Mouse (Mus musculus): ENCODE results near the gene Wdpcp. TPM values are rescaled to one million over a fixed set of nuclear protein-coding genes. Genes with fewer than 3 reads are reported as not detected.
A peak's percentile ranks its signal among the peaks of the same experiment; 100 is the strongest.

Wdpcp gene
- polyA plus RNA-seq, 1 experiment from 2014 or later, result 11.8 TPM

DNA sequence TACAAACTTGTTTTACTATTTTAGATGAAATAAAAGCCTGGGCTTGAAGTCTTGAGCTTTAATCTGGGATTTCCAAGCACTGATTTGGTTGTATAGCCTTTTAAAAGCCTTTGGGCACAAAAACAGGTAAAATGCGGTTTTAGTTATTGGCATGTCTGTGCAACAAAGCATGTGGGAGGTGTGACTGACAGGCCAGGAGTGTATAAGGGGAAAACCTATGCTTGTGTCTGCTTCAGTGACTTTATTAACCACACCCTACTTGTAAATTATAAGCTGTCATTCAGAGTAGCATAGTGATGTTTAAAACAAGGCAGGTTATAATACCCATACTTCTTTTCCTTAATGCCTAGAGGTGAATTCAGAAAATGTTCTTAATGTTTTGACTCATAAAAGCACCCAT is 254.5 kb downstream of the Wdpcp start:
- Histone ChIP-seq H3K4me1 (0 out of 2 replicates have a peak, but pooled peaks cover 3% of the 10 kb centered on the region), H3K27ac (no peak overlapping the region), H3K36me3 (no peaks in the 10 kb centered on the region), H3K4me3 (replicated peaks) (no peak overlapping the region), H3K27me3 (no peaks in the 10 kb centered on the region), H3K9ac (no peak overlapping the region), H3K4me2 (no peak overlapping the region), H3K9me3 (replicated peaks) (no peaks in the 10 kb centered on the region)
- WGBS, result 61% methylated on average over 1 of the region's 1 CpGs
- ATAC-seq (replicated peaks; ENCODE audit: low FRiP score), result no peak

DNA sequence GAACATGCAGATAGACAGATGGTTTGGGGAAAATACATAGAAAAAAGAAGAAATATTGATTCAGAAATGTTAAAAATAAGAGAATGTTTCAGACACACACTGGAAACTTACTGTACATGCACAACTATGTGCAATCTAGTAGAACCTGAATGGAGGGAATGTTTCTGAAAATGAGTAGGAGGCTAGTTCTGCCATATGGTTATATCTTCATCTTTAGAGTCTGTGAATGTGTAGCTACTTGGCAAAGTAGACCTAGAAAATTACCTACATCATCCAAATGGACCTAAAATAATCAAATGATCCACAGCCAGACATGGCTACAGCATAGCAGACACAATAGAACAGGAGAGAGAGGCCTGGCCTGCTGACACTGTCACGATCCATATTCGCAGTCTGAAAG is 275.0 kb downstream of the Wdpcp start:
- Histone ChIP-seq H3K4me2 (no peak overlapping the region), H3K4me3 (replicated peaks) (no peak overlapping the region), H3K27ac (no peak overlapping the region), H3K9ac (no peak overlapping the region), H3K4me1 (no peaks in the 10 kb centered on the region), H3K9me3 (replicated peaks) (no peaks in the 10 kb centered on the region), H3K36me3 (no peaks in the 10 kb centered on the region), H3K27me3 (no peaks in the 10 kb centered on the region)
- no peak for ATAC-seq (replicated peaks; ENCODE audit: low FRiP score)
- WGBS, result 92% methylated on average over 2 of the region's 2 CpGs

DNA sequence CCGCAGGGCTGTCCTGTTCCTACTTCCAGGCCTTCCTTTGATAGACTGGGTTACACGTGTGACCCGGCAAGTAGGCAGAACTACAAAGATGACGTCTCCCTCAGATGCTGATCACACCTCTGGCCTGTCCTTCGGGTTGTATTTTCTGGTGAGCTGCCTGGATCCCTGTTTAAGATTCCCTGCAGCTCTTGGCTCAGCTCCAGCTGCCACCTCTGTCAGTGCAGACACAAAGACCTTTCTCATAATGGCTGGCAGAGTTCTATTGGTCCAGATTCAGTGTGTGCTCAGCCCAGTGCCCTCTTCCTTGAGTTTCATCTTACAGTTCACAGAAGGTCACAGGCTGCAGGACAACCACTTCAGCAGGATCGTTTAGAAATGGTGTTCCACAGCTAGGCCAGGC is 292.0 kb downstream of the Wdpcp start:
- no peaks in the 10 kb centered on the region for H3K9me3 ChIP-seq (replicated peaks)
- no peak overlapping the region for H3K4me3 ChIP-seq (replicated peaks)
- H3K9ac ChIP-seq, result no peak overlapping the region
- ATAC-seq (replicated peaks; ENCODE audit: low FRiP score), result peak; percentile 66
- H3K27ac ChIP-seq, result no peak overlapping the region
- H3K27me3 ChIP-seq, result no peaks in the 10 kb centered on the region
- WGBS, result 20% methylated on average over 6 of the region's 6 CpGs
- no peaks in the 10 kb centered on the region for H3K36me3 ChIP-seq
- no peaks in the 10 kb centered on the region for H3K4me1 ChIP-seq
- H3K4me2 ChIP-seq, result no peak overlapping the region

DNA sequence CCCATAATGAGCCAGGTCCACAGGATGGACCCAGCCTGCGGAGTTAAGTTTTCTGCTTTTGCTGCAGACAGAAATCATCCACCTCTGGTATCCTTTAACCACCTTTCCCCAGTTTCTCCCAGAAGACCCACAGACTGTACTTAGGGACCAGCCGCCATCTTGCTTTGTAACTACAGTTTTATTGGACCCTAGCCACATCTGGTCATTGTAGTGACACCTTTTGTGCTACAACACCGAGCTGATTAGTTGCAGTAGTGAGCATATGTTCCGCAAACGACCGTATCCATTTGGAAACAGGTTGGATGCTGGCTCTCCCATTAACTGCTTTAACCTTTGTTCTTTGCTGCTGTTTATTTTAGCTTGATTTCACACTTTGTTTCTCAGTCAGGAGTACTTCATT is 292.5 kb downstream of the Wdpcp start:
- Histone ChIP-seq H3K4me1 (no peaks in the 10 kb centered on the region), H3K9ac (no peak overlapping the region), H3K4me2 (no peak overlapping the region), H3K4me3 (replicated peaks) (no peak overlapping the region), H3K27me3 (no peaks in the 10 kb centered on the region), H3K9me3 (replicated peaks) (no peaks in the 10 kb centered on the region), H3K27ac (no peak overlapping the region), H3K36me3 (no peaks in the 10 kb centered on the region)
- ATAC-seq (replicated peaks; ENCODE audit: low FRiP score), result no peak
- WGBS, result 53% methylated on average over 6 of the region's 6 CpGs

DNA sequence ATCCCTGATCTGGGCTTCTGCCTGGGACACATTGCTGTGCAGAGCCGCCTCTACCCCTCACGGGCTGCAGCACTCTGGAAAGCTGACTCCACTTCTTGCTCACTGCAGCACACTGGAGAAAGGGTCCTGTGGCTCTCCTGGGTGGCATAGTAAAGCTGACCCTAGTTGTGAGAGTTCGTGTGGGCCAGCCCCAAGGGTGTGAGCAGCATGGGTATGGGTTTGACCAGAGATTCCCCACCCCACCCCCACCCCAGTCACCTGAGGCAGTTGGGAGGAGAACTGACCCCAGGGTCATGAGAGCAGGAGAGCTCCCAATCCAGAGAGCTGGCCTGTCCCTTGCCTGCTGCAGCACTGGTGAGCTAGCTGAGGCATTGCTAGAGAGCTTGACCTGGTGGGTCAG is 296.6 kb downstream of the Wdpcp start:
- Histone ChIP-seq H3K4me1 (no peaks in the 10 kb centered on the region), H3K4me3 (replicated peaks) (no peak overlapping the region), H3K27me3 (no peaks in the 10 kb centered on the region), H3K9ac (no peak overlapping the region), H3K4me2 (no peak overlapping the region), H3K36me3 (no peaks in the 10 kb centered on the region), H3K27ac (no peak overlapping the region), H3K9me3 (replicated peaks) (no peaks in the 10 kb centered on the region)
- WGBS, result 55% methylated on average over 3 of the region's 3 CpGs
- no peak; the same call in 1 of the 2 replicates for ATAC-seq (replicated peaks; ENCODE audit: low FRiP score)

DNA sequence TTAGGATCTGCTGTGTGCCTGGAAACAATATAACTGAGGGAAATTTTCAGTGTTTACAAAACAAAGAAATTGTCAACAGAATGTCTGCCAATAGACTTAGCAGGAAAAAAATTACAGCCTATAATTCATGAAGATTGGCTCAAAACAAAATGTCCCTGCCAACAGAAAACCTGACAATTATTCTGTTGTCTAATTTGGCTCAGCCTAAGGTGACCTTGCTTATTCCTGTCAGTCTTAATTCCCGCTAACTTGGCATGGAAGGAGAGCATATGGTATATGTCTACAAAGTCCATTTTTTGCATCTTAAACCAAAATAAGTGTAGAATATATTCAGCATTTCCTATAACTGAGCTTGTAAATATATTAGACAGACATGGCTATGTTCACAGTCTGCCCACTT is 298.8 kb downstream of the Wdpcp start:
- Histone ChIP-seq H3K27me3 (no peaks in the 10 kb centered on the region), H3K4me2 (no peak overlapping the region), H3K9me3 (replicated peaks) (no peaks in the 10 kb centered on the region), H3K36me3 (no peaks in the 10 kb centered on the region), H3K27ac (no peak overlapping the region), H3K9ac (no peak overlapping the region), H3K4me3 (replicated peaks) (no peak overlapping the region), H3K4me1 (no peaks in the 10 kb centered on the region)
- ATAC-seq (replicated peaks; ENCODE audit: low FRiP score), result no peak
- WGBS, result 87% methylated on average over 1 of the region's 1 CpGs

DNA sequence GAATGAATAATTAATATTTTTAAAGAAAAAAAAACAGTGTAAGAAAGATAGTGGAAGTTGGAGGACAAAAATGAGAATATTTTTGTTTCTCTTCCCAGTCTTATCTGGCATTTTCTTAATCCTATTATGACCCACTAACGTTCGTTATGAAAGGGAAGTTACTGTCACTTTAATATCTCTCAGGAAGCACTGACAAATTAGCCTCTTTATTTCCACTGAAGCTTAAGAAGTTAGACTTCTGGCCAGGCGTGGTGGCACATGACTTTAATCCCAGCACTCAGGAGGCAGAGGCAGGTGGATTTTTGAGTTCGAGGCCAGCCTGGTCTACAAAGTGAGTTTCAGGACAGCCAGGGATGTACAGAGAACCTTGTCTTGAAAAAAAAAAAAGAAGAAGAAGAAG is 299.7 kb downstream of the Wdpcp start:
- Histone ChIP-seq H3K27ac (no peak overlapping the region), H3K9ac (no peak overlapping the region), H3K36me3 (no peaks in the 10 kb centered on the region), H3K27me3 (no peaks in the 10 kb centered on the region), H3K4me1 (no peaks in the 10 kb centered on the region), H3K9me3 (replicated peaks) (no peaks in the 10 kb centered on the region), H3K4me2 (no peak overlapping the region), H3K4me3 (replicated peaks) (no peak overlapping the region)
- 63% methylated on average over 4 of the region's 4 CpGs for WGBS
- ATAC-seq (replicated peaks; ENCODE audit: low FRiP score), result no peak

DNA sequence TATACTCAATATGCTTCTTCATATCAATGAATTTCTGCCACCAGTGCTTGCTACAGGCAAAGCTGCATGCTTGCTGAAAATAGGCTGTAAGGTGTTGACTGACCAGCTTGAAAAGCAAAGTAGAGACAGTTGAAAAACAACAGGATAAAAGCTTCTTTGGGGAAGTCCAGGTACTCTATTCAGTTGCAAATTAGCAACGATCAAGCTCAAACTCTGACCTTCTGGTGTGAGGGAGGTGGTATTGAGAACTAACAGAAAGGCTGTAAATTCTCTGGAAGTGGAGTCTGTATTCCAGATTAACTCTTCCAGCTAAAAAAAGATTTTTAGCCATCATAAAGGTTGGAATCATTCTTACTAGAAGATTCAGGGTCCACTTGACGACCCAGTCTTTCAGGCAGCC is 303.0 kb downstream of the Wdpcp start:
- Histone ChIP-seq H3K27me3 (no peaks in the 10 kb centered on the region), H3K9me3 (replicated peaks) (no peaks in the 10 kb centered on the region; the same call in 1 of the 2 replicates), H3K4me2 (no peak overlapping the region), H3K27ac (no peak overlapping the region), H3K4me3 (replicated peaks) (no peak overlapping the region), H3K36me3 (no peaks in the 10 kb centered on the region), H3K9ac (no peak overlapping the region), H3K4me1 (no peaks in the 10 kb centered on the region)
- ATAC-seq (replicated peaks; ENCODE audit: low FRiP score), result no peak
- 76% methylated on average over 2 of the region's 2 CpGs for WGBS

DNA sequence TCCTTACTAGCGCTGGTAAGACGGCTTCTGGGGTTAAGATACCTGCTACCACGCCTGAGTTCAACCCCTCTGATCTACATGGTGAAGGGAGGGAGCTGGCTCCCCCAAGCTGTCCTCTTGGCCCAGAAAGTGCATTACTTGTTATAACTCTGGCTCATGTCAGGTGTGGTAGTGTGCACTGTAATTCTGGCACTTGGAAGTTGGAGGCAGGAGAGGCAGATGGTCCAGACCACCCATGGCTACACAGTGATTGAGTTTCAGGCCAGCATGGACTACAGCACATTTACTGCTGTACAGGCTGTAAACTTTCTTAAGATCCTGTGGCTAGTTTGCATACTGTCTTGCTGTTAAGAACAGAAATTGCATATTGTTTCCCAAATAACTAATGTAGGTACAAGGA is 322.7 kb downstream of the Wdpcp start:
- no peak for ATAC-seq (replicated peaks; ENCODE audit: low FRiP score)
- 77% methylated on average over 3 of the region's 3 CpGs for WGBS
- no peaks in the 10 kb centered on the region for H3K36me3 ChIP-seq
- no peak overlapping the region for H3K27ac ChIP-seq
- no peak overlapping the region for H3K9ac ChIP-seq
- no peaks in the 10 kb centered on the region for H3K9me3 ChIP-seq (replicated peaks)
- H3K4me2 ChIP-seq, result no peak overlapping the region
- no peaks in the 10 kb centered on the region for H3K4me1 ChIP-seq
- H3K4me3 ChIP-seq (replicated peaks), result no peak overlapping the region
- H3K27me3 ChIP-seq, result no peaks in the 10 kb centered on the region

DNA sequence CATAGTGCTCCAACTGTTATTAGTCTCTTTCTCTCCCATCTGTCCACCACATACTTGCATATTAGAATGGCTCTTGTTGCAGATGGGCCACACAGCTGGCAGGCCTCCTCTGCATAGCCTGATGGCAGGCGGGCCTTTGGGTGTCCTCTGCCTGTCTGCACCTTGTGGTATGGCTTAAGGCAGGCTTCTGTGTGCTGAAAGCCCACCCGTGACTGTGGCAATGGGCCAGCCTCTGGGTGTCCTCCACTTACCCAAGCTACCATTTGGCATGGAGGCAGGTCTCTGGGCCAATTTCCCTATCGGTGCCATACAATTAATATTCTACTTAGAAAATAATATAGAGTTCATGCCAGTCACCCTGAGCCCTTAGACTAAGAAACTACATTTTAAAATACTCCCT is 350.5 kb downstream of the Wdpcp start:
- no peak overlapping the region for H3K9ac ChIP-seq
- H3K36me3 ChIP-seq, result no peaks in the 10 kb centered on the region
- no peak for ATAC-seq (replicated peaks; ENCODE audit: low FRiP score)
- H3K4me2 ChIP-seq, result no peak overlapping the region
- no peak overlapping the region for H3K27ac ChIP-seq
- no peaks in the 10 kb centered on the region for H3K4me1 ChIP-seq
- H3K27me3 ChIP-seq, result no peaks in the 10 kb centered on the region
- whole genome bisulfite sequencing, result 88% methylated on average over 3 of the region's 3 CpGs
- no peaks in the 10 kb centered on the region for H3K9me3 ChIP-seq (replicated peaks)
- no peak overlapping the region for H3K4me3 ChIP-seq (replicated peaks)

Small RNA genes lying within 50 kb of the gene (microRNA-seq; reads per million reads assigned to microRNA genes)
- not detected for gene Gm22990

Other genes with a start within 250 kb of the Wdpcp start
- gene Ugp2, start 201.0 kb upstream of the Wdpcp start, polyA plus RNA-seq (2015; fragmentation: Nextera tagmentation; extraction: Ambion mirVana), result 80.7 and 87.1 TPM in 2 replicates
- gene Mdh1, start 132 bp downstream of the Wdpcp start, polyA plus RNA-seq (2015; fragmentation: Nextera tagmentation; extraction: Ambion mirVana), result 636 and 660 TPM in 2 replicates

Measured in kidney, embryonic 15.5 days (tissue).